Mouse (Mus musculus) forebrain, embryonic 15.5 days (tissue): ENCODE data around the gene AC109138.7. TPM values are rescaled to one million over a fixed set of nuclear protein-coding genes. Genes with fewer than 3 reads are reported as not detected.
A peak's percentile ranks its signal among the peaks of the same experiment; 100 is the strongest.

Experiments used
- ATAC-seq: fragments of 200-750 bp; cut with Nextera tagmentation; replicated peaks from 2 replicates; pipeline ENCODE4 v1.8.0; 2017; ENCODE audit warnings: mild to moderate bottlenecking, moderate TSS enrichment, moderate library complexity
- H3K27ac ChIP-seq: fragments of 300-500 bp; sonication (generic); replicated peaks from 2 replicates; pipeline ENCODE4 v1.5.1; 2015; ENCODE audit warnings: mild to moderate bottlenecking, inconsistent platforms
- H3K27me3 ChIP-seq: fragments of 300-500 bp; sonication (generic); 2 replicates; pipeline ENCODE4 v1.6.1; 2015; ENCODE audit warnings: inconsistent platforms
- H3K36me3 ChIP-seq: fragments of 300-500 bp; sonication (generic); 2 replicates; pipeline ENCODE4 v1.6.1; 2015; ENCODE audit warnings: mild to moderate bottlenecking, inconsistent platforms
- H3K4me1 ChIP-seq: fragments of 300-500 bp; sonication (generic); 2 replicates; pipeline ENCODE4 v1.6.1; 2015; ENCODE audit warnings: inconsistent platforms
- H3K4me2 ChIP-seq: fragments of 300-500 bp; sonication (generic); replicated peaks from 2 replicates; pipeline ENCODE4 v1.6.1; 2015; ENCODE audit warnings: mild to moderate bottlenecking, inconsistent platforms
- H3K4me3 ChIP-seq: fragments of 300-500 bp; sonication (generic); 2 replicates; pipeline ENCODE4 v1.5.1; 2015; ENCODE audit warnings: mild to moderate bottlenecking, inconsistent platforms
- H3K9ac ChIP-seq: fragments of 300-500 bp; sonication (generic); replicated peaks from 2 replicates; pipeline ENCODE4 v1.6.1; 2015; ENCODE audit warnings: mild to moderate bottlenecking, inconsistent platforms
- H3K9me3 ChIP-seq: fragments of 300-500 bp; sonication (generic); 2 replicates; pipeline ENCODE4 v1.6.1; 2016; ENCODE audit warnings: inconsistent platforms
- WGBS: fragments of 180-500 bp; shearing (Covaris S2); methylation state at CpG from one replicate; pipeline ENCODE4 v1.1.7; 2015; ENCODE audit warnings: mixed read lengths; 5-methylcytosine and 5-hydroxymethylcytosine counted together
- polyA plus RNA-seq: library from polyadenylated mRNA; unstranded; fragments of >200 nt; fragmentation: Nextera tagmentation; extraction: Ambion mirVana; gene quantifications from 2 replicates; pipeline ENCODE4 v1.2.1, GENCODE M21; 2015

The AC109138.7 gene
- polyA plus RNA-seq, 1 experiment from 2014 or later = not detected

GRCm38 (mm10) chr19:4220957-4221743, 7.0 kb downstream of the AC109138.7 start:
- H3K27me3 ChIP-seq = peaks cover 14% of the 10 kb centered on the region
- H3K4me3 ChIP-seq = no peak overlapping the region
- H3K4me1 ChIP-seq = peaks cover 15% of the 10 kb centered on the region
- H3K9ac ChIP-seq = no peak overlapping the region
- no peak overlapping the region for H3K4me2 ChIP-seq
- H3K27ac ChIP-seq = no peak overlapping the region
- ATAC-seq = no peak
- WGBS = 43% methylated on average over 14 of the region's 14 CpGs
- no peaks in the 10 kb centered on the region for H3K36me3 ChIP-seq
- H3K9me3 ChIP-seq = no peaks in the 10 kb centered on the region

- 83% methylated on average over 11 of the region's 11 CpGs for WGBS
- Histone ChIP-seq H3K4me2 (no peak overlapping the region), H3K27ac (no peak overlapping the region), H3K9ac (no peak overlapping the region), H3K4me3 (no peak overlapping the region), H3K4me1 (peaks cover 12% of the 10 kb centered on the region), H3K9me3 (no peaks in the 10 kb centered on the region), H3K36me3 (no peaks in the 10 kb centered on the region), H3K27me3 (peaks cover 4% of the 10 kb centered on the region; the same call in 1 of the 2 replicates)
- ATAC-seq = no peak
Observed at GRCm38 (mm10) chr19:4222165-4222564, 8.0 kb downstream of the AC109138.7 start.

DNA sequence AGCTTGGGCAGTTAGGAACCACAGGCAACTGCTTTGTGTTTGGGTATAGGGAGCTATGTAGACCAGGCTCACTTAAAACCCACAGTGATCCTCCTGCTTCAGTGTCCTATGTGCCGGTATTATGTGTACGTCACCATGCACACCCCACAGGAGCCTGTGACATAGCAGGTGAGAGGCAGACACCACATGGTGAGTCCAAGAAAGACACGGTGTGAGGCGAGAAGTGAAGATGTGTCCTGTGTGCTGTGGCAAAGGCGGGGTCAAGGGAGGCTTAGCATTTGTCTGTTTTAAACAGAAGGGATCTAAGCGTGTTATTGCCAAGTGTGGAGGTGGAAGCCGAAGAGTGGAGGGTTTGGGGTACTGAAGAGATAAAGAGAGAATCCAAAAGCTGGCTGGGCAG, 12.6 kb downstream of the AC109138.7 start:
- Histone ChIP-seq H3K27me3 (peaks cover 14% of the 10 kb centered on the region), H3K4me2 (no peak overlapping the region), H3K9ac (no peak overlapping the region), H3K9me3 (no peaks in the 10 kb centered on the region), H3K4me1 (peaks cover 5% of the 10 kb centered on the region), H3K4me3 (no peak overlapping the region), H3K36me3 (no peaks in the 10 kb centered on the region), H3K27ac (no peak overlapping the region)
- ATAC-seq = no peak
- WGBS = 92% methylated on average over 7 of the region's 7 CpGs

DNA sequence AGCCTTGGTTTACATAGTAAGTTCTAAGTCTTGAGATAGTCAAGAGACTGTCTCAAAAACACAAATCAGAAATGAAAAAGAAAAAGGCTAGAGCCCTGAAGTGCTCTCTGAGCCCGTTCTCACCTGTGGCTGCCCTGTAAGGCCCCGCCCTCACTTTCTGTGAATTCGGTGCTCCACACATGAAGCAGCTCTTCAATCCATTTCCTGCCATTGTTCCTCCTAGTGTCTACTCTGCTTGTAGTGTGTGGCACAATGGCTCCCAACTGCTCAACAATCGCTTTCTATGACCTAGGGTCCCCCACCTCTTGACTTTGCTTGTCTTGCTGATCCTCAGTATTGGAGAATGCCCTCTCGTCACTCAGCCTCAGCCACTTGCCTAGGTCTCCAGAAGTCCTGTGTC, 13.3 kb downstream of the AC109138.7 start:
- Histone ChIP-seq H3K27me3 (peaks cover 14% of the 10 kb centered on the region), H3K9me3 (no peaks in the 10 kb centered on the region), H3K4me2 (no peak overlapping the region), H3K9ac (no peak overlapping the region), H3K4me1 (peaks cover 10% of the 10 kb centered on the region), H3K36me3 (no peaks in the 10 kb centered on the region), H3K27ac (no peak overlapping the region), H3K4me3 (no peak overlapping the region)
- 77% methylated on average over 5 of the region's 5 CpGs for WGBS
- no peak for ATAC-seq

- ATAC-seq = no peak
- no peaks in the 10 kb centered on the region for H3K9me3 ChIP-seq
- H3K27me3 ChIP-seq = peaks cover 17% of the 10 kb centered on the region
- WGBS = 13% methylated on average over 8 of the region's 8 CpGs
- no peak overlapping the region for H3K9ac ChIP-seq
- H3K4me3 ChIP-seq = no peak overlapping the region
- H3K36me3 ChIP-seq = no peaks in the 10 kb centered on the region
- H3K4me2 ChIP-seq = no peak overlapping the region
- H3K4me1 ChIP-seq = peaks cover 13% of the 10 kb centered on the region
- H3K27ac ChIP-seq = no peak overlapping the region
Observed at GRCm38 (mm10) chr19:4227894-4228678, 13.9 kb downstream of the AC109138.7 start.

GRCm38 (mm10) chr19:4228891-4229290, 14.7 kb downstream of the AC109138.7 start:
- no peak overlapping the region for H3K27ac ChIP-seq
- no peaks in the 10 kb centered on the region for H3K9me3 ChIP-seq
- WGBS = 75% methylated on average over 4 of the region's 4 CpGs
- no peak for ATAC-seq
- no peak overlapping the region for H3K9ac ChIP-seq
- H3K27me3 ChIP-seq = peaks cover 18% of the 10 kb centered on the region
- no peak overlapping the region for H3K4me2 ChIP-seq
- peaks cover 13% of the 10 kb centered on the region for H3K4me1 ChIP-seq
- no peak overlapping the region for H3K4me3 ChIP-seq
- no peaks in the 10 kb centered on the region for H3K36me3 ChIP-seq

GRCm38 (mm10) chr19:4229451-4230076, 15.4 kb downstream of the AC109138.7 start:
- 46% methylated on average over 9 of the region's 9 CpGs for WGBS
- no peak for ATAC-seq
- Histone ChIP-seq H3K9me3 (no peaks in the 10 kb centered on the region), H3K4me1 (peaks cover 13% of the 10 kb centered on the region), H3K4me3 (no peak overlapping the region), H3K27ac (no peak overlapping the region), H3K9ac (no peak overlapping the region), H3K27me3 (peaks cover 18% of the 10 kb centered on the region), H3K4me2 (no peak overlapping the region), H3K36me3 (no peaks in the 10 kb centered on the region)

- H3K4me1 ChIP-seq = peaks cover 13% of the 10 kb centered on the region
- H3K9ac ChIP-seq = no peak overlapping the region
- H3K27ac ChIP-seq = no peak overlapping the region
- H3K4me2 ChIP-seq = no peak overlapping the region
- peaks cover 18% of the 10 kb centered on the region for H3K27me3 ChIP-seq
- WGBS = 72% methylated on average over 8 of the region's 8 CpGs
- no peak for ATAC-seq
- no peaks in the 10 kb centered on the region for H3K36me3 ChIP-seq
- no peaks in the 10 kb centered on the region for H3K9me3 ChIP-seq
- H3K4me3 ChIP-seq = no peak overlapping the region
Observed at GRCm38 (mm10) chr19:4230415-4230814, 16.3 kb downstream of the AC109138.7 start.

DNA sequence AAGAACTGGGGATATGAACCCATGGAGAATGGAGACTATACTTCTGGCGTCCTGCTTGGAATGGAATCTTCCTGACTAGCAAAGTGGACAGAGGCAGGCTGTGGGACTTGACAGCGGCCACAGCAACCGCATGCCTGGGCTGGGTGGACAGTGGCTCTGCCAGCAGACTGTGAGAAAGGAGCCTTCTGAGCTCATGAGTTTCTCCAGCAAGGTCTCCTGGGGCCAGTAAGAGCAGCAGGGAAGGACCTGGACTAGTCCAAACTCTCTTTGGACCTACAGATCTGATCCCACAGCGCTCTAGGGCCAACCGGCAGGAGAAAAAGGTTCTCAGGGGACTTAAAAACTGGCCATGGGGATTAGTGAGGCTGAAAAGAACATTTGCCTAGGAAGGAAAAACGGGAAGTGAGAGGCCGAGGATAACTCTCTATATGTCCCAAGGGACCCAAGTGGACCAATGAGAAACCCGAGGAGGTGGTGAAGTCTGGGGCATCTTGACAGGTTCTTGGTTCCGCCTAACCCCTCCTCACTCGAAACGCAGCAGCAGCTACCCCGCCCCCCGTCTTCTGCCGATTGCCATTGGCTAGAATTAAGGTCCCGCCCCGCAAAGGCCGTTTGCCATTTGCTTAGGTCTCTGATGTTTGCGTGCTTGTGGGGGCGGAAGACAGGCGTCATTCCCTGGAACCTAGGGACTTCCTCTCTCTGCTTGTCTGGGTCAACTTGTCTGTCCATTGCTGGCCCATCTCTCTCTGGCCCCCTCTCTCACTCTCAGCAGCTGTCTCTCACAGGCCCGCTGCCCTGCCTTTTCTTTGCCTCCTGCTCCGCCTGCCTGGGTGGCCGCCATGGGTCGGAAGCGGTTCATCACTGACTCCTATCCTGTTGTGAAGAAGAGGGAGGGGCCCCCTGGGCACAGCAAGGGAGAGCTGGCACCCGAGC, 17.4 kb downstream of the AC109138.7 start, which contains the start of gene Pold4:
Gene Pold4, plus strand, starts transcription at position 647 of the 933 bp plus-strand sequence.
- peak; percentile 93 for ATAC-seq
- Histone ChIP-seq H3K27ac (peak within 1 kb of the TSS; percentile 73; the same call in 1 of the 2 replicates), H3K4me1 (peaks cover 13% of the 10 kb centered on the region), H3K9me3 (no peaks in the 10 kb centered on the region), H3K4me3 (peak within 1 kb of the TSS; percentile 64), H3K27me3 (peaks cover 18% of the 10 kb centered on the region), H3K36me3 (no peaks in the 10 kb centered on the region), H3K4me2 (peak within 1 kb of the TSS; percentile 81), H3K9ac (peak within 1 kb of the TSS; percentile 70)
- WGBS = 11% methylated on average over 26 of the region's 26 CpGs

DNA sequence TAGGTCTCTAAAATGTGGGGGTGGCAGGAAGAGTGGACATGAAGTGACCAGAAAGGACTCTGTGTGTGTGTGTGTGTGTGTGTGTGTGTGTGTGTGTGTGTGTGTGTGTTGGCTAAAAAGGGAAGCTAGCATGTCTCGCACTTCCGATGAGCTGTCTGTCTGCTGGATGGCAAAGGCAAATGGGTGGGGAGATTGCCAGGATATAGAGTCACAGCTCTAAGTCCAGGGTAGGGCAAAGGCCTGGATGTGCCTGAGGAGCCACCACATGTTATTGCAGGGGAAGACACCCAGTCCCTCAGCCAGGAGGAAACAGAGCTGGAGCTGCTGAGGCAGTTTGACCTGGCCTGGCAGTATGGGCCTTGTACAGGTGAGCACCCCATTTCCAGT, 18.0 kb downstream of the AC109138.7 start:
- peak overlapping the region; percentile 64 for H3K4me3 ChIP-seq
- no peaks in the 10 kb centered on the region for H3K36me3 ChIP-seq
- peak overlapping the region; percentile 70 for H3K9ac ChIP-seq
- H3K4me1 ChIP-seq = peaks cover 13% of the 10 kb centered on the region
- peaks cover 18% of the 10 kb centered on the region for H3K27me3 ChIP-seq
- no peaks in the 10 kb centered on the region for H3K9me3 ChIP-seq
- H3K27ac ChIP-seq = peak overlapping the region; percentile 73; the same call in 1 of the 2 replicates
- peak overlapping the region; percentile 81 for H3K4me2 ChIP-seq
- ATAC-seq = no peak
- 30% methylated on average over 2 of the region's 2 CpGs for WGBS

DNA sequence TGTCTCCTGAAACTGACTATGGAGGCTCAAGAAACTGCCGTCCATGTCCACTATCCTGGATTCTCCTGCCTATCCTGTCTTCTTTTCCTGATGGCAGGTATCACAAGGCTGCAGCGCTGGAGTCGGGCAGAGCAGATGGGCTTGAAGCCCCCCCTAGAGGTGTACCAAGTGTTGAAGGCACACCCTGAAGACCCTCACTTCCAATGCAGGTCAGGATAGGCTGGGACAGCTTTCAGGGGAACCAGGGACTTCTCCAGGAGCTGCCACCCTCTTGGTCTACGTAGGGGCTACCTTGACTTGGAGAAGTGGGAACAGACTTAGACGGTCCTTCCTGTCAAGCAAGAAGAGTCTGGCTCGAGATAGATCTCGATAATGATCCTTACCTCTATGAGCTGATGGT, 18.5 kb downstream of the AC109138.7 start:
- peaks cover 13% of the 10 kb centered on the region for H3K4me1 ChIP-seq
- no peaks in the 10 kb centered on the region for H3K9me3 ChIP-seq
- no peaks in the 10 kb centered on the region for H3K36me3 ChIP-seq
- 82% methylated on average over 7 of the region's 7 CpGs for WGBS
- H3K27me3 ChIP-seq = peaks cover 18% of the 10 kb centered on the region
- ATAC-seq = no peak
- H3K27ac ChIP-seq = no peak overlapping the region
- peak overlapping the region; percentile 64; the same call in 1 of the 2 replicates for H3K4me3 ChIP-seq
- H3K9ac ChIP-seq = peak overlapping the region; percentile 70
- peak overlapping the region; percentile 81 for H3K4me2 ChIP-seq
